Mouse (Mus musculus) E14TG2a.4 (cell line): ENCODE data around the gene Gsdma.
A peak's percentile ranks its signal among the peaks of the same experiment; 100 is the strongest.

ENCODE experiments used
- CTCF ChIP-seq: conservative IDR thresholded peaks from 2 replicates; pipeline ENCODE4 v1.5.1; 2014; ENCODE audit warnings: low read length
- NANOG ChIP-seq: IDR thresholded peaks from 2 replicates; pipeline ENCODE4 v1.6.1; 2014; ENCODE audit warnings: borderline replicate concordance, low read length, mixed read lengths
- POU5F1 ChIP-seq: IDR thresholded peaks from 2 replicates; pipeline ENCODE4 v1.6.1; 2014; ENCODE audit warnings: low read length, borderline replicate concordance

GRCm38 (mm10) chr11:98699911-98700310 is 35.8 kb downstream of the Gsdma start:
- TF ChIP-seq CTCF (peak; percentile 62; the same call in 1 of the 2 replicates), POU5F1 (no peak), NANOG (no peak)
